Mouse (Mus musculus): ENCODE data around the gene Dnmt3b. TPM values are rescaled to one million over a fixed set of nuclear protein-coding genes. Genes with fewer than 3 reads are reported as not detected.

The Dnmt3b gene
- total RNA-seq (2015) (15.0 and 17.8 TPM in 2 replicates), total RNA-seq (2017) (15.2 and 16.7 TPM in 2 replicates)

DNA sequence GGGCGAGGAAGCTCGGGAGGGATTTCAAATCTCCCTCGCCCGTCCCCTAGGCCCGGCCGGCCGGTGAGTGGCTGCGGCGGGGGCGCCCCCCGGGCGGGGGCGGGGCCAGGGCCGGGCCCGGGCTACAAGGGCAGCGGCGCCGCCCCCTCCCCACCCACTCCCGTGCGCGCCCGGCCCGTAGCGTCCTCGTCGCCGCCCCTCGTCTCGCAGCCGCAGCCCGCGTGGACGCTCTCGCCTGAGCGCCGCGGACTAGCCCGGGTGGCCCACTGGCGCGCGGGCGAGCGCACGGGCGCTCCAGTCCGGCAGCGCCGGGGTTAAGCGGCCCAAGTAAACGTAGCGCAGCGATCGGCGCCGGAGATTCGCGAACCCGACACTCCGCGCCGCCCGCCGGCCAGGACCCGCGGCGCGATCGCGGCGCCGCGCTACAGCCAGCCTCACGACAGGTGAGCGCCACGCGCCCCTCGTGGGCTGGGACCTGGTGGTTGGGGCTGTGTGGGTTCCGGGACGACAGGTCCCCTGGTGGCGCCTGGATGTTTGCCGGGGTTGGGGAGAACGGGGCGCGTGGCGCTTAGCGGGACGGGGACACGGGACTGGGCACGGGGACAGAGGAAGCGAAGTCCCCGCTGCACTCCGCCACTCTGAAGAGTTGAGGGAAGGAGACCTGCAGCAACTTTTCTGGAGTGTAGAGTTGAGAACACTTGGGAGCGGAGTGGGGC is at the start of gene Dnmt3b:
Gene Dnmt3b, plus strand, starts transcription at position 153 of the 716 bp plus-strand sequence.
- peak; percentile 72 for ATAC-seq (replicated peaks; ENCODE audit: poor library complexity)

DNA sequence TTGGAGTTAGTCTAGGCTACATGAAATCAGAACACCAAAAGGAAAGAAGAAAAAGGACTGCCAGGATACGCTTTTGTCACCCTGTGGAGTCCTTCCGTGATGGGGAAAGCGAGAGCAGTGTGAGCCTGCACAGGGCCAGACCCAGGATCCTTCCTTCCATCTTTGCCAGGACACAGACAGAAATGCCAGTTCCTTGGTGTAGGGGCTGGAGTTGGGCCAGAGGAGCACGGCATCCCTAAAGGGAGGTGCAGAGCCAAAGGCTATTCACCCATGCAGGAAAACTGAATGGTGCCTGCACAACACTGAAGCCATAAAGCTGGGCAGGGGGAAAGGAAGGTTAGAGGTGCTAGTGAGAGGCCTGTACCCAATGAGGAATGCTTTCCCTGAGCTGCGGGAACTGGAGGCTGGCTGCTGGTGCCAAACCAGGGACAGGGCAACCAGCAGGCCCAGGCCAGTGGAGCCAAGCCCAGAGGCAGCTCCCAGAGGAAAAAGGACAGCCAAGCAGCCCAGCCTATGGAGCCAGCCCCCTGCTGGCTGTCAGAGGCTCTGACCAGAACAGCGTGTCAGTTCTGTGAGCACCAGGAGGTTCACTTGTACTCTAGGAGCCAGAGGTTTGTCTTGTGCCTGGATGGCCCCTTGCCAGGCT is 49.1 kb upstream of the Dnmt3b start:
- peak; percentile 70 for ATAC-seq (replicated peaks; ENCODE audit: poor library complexity)

- ATAC-seq (replicated peaks; ENCODE audit: poor library complexity), result peak; percentile 91
Measured at GRCm38 (mm10) chr2:153600667-153601648, 48.3 kb upstream of the Dnmt3b start.

DNA sequence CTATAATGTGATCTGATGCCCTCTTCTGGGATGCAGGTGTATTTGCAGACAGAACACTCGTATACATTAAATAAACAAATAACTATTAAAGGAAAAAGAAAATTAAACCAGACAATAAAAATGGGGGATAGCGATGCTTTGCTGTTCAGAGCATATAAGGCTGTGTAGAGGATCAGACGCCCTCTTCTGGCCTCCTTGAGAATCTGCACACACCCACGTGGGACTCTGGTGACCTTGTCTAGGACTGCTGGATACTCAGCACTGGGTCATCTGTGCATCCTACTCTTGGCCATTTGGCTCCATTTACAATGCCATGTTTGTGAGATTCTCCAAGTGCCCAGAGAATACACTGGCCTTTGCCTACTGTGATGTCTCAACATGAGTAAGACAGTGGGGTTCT is 45.5 kb upstream of the Dnmt3b start:
- peak; percentile 32; the same call in 1 of the 2 replicates for ATAC-seq (replicated peaks; ENCODE audit: poor library complexity)

DNA sequence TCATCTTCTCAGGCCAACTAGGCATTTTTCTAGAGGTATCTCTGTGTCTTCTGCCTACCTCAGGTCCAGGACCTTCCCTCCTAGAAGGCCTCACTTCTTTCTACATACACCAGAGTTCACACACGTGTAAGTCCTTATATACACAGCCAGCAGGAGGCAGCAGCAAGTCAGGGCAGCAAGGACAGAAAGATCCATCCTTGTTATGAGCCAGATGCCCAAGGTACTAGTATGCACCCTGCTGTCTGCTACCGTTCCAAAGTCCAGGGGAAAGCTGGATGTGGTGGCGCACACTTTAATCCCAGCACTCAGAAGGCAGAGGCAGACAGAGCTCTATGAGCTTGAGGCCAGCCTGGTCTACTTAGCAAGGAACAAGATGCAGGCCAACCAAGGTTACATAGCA is 42.8 kb upstream of the Dnmt3b start:
- ATAC-seq (replicated peaks; ENCODE audit: poor library complexity), result no peak

GRCm38 (mm10) chr2:153607870-153608515 is 41.3 kb upstream of the Dnmt3b start:
- peak; percentile 68 for ATAC-seq (replicated peaks; ENCODE audit: poor library complexity)

- ATAC-seq (replicated peaks; ENCODE audit: poor library complexity), result no peak
Measured at GRCm38 (mm10) chr2:153609058-153609457, 40.2 kb upstream of the Dnmt3b start.

GRCm38 (mm10) chr2:153609548-153609947 is 39.7 kb upstream of the Dnmt3b start:
- ATAC-seq (replicated peaks; ENCODE audit: poor library complexity), result peak; percentile 72

DNA sequence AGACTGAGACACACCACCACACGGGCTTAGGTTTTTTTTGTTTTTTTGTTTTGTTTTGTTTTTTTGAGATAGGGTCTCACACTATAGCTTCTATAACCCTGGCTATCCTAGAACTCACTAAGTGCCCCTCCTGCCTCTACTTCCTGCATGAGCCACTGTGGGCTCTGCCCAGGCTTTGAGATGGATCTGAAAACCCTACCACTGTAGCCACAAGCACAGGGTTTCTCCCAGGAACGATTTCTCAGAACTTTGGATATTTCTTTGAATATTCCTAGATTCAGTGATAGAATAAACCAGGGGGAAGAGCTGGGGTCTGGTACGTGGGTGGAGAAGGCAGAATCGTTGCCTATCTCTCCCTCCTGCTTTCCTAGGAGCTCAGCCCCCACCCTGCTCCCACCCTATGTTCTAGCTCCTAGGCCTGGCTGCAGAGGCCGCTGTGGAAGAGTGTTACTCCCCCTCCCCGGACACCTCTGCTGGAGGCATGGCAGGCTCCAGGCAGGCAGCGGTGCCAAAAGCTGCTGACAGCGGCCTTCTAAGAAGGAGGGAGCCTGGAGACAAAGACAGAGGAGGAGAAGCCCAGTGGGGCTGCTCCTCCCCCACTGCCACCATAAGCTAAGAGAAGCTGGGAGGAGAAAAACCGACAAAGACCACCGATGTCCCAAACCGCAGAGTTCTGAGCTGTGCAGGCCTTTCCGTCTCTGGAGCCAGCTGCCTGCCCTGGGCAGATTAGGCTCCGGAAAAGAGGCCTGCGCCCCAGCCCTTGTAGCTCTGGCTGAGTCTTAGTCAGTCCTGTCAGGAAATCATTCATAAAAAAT is 38.6 kb upstream of the Dnmt3b start:
- peak; percentile 55 for ATAC-seq (replicated peaks; ENCODE audit: poor library complexity)

GRCm38 (mm10) chr2:153611241-153611630 is 38.0 kb upstream of the Dnmt3b start:
- no peak for ATAC-seq (replicated peaks; ENCODE audit: poor library complexity)

GRCm38 (mm10) chr2:153611743-153612142 is 37.5 kb upstream of the Dnmt3b start:
- ATAC-seq (replicated peaks; ENCODE audit: poor library complexity), result no peak

GRCm38 (mm10) chr2:153612594-153613281 is 36.5 kb upstream of the Dnmt3b start:
- ATAC-seq (replicated peaks; ENCODE audit: poor library complexity), result no peak

DNA sequence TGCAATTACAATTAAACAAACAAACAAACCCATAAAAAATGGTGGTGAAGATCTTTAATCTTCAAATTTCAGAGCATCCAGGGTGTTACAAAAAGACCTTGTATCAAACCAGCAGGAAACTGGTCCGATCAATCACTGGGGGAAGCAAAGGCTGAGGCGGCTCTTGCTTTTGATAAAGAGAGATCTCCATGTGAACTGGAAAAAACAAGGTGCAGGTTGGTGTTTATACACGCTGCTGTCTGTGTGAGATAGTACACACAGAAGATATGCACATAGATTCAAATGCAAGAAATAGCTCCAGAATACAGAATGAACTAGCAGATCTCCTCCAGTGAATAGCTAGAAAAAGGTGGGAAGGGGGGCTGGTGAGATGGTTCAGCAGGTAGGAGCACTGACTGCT is 32.4 kb upstream of the Dnmt3b start:
- peak; percentile 63 for ATAC-seq (replicated peaks; ENCODE audit: poor library complexity)

DNA sequence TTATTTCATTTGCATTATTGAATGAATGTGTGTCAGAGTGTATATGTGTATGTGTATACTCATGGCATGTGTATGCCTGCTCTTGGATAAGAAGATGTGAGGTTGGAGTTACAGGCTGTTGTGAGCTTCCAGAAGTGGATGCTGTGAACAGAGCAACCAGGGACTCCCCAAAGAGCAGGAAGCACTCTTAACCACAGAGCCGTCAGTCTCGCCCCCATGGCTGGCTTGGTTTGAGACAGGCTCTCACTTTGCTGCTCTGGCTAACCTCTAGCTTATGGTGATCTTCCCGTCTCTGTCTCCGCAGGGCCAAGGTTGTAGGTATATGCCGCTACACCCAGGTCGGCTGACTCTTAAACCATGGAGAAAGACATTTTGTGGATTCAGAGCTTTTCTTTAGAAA is 30.8 kb upstream of the Dnmt3b start:
- peak; percentile 28; the same call in 1 of the 2 replicates for ATAC-seq (replicated peaks; ENCODE audit: poor library complexity)

DNA sequence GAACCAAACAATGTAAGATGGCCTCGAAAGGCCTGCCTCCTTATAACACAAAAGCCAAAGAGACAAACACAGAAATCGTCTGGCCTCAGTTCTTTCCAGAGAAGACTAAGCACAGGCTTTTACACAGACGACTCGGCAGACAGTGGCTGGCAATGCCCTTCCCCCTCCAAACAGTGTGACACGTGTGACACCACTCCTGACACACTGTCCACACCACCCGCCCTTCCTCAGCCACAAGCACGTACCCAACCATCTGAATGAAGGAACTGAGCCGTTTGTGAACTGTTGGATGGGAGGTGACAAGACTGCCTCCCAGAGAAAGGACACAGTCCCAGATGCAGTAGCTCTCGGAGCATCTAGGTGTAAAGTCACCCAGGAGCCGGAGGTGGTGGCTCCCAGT is 30.4 kb upstream of the Dnmt3b start:
- ATAC-seq (replicated peaks; ENCODE audit: poor library complexity), result peak; percentile 62

- ATAC-seq (replicated peaks; ENCODE audit: poor library complexity), result no peak
Measured at GRCm38 (mm10) chr2:153622449-153622848, 26.8 kb upstream of the Dnmt3b start.

GRCm38 (mm10) chr2:153630950-153631349 is 18.3 kb upstream of the Dnmt3b start:
- peak; percentile 53 for ATAC-seq (replicated peaks; ENCODE audit: poor library complexity)

DNA sequence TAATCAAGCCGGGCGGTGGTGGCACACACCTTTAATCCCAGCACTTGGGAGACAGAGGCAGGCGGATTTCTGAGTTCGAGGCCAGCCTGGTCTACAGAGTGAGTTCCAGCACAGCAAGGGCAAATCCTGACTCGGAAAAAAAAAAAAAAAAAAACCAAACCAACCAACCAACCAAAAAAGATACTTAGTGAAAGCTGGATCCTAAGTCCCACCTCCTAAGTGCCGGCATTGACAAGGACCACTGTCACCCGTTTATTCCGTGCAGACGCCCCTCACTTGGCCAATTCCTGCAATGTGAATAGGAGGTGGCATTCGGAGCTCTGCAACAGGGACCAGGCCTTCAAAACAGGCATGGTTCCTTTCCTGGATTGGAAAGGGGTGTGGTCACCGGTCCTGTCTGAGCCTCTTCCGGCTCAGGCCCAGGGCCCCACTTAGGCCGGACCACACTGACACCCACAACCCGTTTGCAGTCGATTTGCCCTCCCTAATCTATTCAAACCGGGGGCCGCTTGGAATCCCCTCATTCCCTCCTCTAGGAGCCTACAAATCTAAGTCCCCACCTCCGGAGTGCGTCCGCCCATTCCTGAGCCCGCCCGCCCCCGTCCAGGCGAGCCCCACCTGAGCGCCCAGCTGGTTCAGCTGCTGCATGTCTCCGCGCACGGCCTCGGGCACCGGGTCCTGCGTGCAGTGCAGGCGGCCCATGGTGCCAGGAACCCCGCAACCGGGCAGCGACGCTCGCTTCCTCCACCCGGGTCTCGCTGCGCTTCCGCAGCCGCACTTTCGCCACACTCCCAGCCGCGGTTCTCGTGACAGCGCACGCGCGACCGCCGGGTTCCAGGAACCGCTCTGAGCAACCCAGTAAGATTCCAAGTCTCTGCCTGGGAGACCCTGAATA is 17.0 kb upstream of the Dnmt3b start, which contains the start of gene Commd7:
Gene Commd7, minus strand, starts transcription at position 806 of the 895 bp plus-strand sequence.
- ATAC-seq (replicated peaks; ENCODE audit: poor library complexity), result peak; percentile 87

Measured in megakaryocyte progenitor cell, adult 5-6 weeks (primary cell).